Mouse (Mus musculus): ENCODE measurements at regions not wholly inside any gene's neighbourhood (a gene's known extent, or its start where the extent isn't known, plus 50 kb on each side); places are given as distances from the start of the nearest gene placed in this dataset.

GRCm38 (mm10) chr4:127419062-127419785 lies 61.2 kb upstream of the Gjb5 start:
- DNase-seq (ENCODE audit: low spot score in 2 of 2) = peak in 1 of 2 experiments; percentile 8

DNA sequence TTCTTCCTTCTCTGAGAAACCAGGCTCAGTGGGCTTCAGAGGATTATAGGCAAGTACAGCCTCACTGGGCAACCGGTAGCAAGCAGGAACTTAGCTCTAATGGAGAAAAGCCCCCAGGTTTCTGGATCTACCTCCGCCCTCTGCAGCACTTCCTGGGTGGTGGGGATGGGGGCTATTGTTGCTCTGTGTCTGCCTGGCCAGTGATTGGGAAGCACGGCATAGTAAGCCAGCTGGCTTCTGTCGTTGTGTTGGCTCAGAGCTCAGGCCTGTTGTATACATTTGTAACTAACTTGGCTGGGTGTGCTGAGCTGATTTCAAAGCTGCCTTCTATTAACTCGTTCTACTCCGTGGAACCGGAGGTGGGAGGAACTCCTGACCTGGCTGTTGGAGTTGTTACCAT lies 58.9 kb upstream of the Gjb5 start:
- DNase-seq (ENCODE audit: low spot score in 2 of 2) = peak in 1 of 2 experiments; percentile 11

DNA sequence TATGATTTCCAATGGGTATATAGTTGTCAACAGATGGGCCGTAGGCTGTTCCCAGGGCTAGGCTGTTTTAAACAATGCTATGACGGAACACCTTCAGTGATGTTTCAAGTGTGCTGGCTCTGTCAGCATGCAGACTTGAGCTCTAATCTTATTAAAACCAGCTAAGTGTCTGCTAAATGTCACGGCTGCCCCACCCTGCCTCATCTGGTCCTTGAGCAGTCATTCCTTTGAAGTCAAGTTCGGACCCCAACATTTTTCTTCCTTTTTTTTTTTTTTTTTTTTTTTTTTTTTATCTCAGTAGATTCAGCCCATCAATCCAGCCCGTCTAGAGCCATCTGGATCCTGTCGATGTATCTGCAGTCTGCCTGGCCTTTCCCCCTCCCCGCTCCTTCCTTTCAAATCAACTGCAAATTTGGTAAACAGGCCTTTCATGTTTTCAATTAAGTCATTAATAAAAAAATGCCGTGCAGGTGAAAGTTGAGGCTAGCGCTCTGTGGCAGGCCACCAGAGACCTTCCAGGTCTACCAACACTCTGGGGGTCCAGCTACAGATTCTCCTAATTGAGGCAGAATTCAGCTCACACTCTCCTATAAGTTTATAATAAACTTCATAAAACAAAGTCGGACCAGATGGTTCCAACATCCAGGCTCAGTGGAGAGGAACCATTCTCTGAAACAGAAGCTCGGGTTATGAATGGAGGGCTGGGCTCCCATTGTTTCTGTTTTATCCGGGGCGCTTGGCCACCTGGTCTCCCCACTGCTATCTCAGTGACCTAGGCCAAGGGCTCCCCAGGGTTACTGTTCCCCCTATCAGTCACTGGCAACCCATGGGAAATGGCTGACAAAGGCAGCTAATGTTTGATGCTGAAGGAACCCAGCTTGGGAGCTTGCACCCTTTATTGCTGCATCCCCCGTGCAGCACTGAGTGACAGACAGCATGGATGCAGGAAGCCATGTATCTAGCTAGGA lies 56.3 kb upstream of the Gjb5 start:
- DNase-seq (ENCODE audit: low spot score in 2 of 2) = no peak

All from urinary bladder, postnatal 36 days (tissue).